Mouse (Mus musculus) CD4-positive, CD25-positive, alpha-beta regulatory T cell, adult 4 months (primary cell): ENCODE measurements around the gene Pip4k2b. TPM values are rescaled to one million over a fixed set of nuclear protein-coding genes. Genes with fewer than 3 reads are reported as not detected.

Experiments
- ATAC-seq: one replicate; pipeline ENCODE4 v1.8.0; 2017
- polyA plus RNA-seq, 2 experiments: library from polyadenylated mRNA; unstranded; fragments of 100-300 nt; shearing (Covaris generic); gene quantifications; one replicate each; pipeline ENCODE4 v1.2.1; 2017

Pip4k2b gene
- polyA plus RNA-seq, 2 experiments from 2014 or later, result 1.4 to 2.2 TPM

DNA sequence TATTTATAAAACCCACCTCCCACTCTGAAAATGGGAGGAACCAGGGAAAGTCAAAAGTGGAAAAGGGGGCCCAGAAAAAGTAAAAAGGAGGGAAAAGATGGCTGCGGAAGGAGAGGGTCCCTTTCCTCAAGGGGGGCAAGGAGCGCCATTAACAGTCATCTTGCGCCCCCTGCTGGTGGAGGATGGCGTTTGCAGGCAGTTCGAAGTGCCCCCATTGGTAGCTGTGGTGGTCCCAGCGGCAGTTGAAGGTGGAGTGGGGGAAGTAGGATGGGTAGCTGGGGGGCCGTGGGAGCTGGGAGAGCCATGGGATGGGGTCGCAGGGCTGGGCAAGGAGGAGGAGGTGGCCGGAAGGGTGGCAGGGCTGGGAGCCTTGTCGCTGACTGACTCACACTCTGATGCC lies 54.6 kb downstream of the Pip4k2b start:
- no peak for ATAC-seq

DNA sequence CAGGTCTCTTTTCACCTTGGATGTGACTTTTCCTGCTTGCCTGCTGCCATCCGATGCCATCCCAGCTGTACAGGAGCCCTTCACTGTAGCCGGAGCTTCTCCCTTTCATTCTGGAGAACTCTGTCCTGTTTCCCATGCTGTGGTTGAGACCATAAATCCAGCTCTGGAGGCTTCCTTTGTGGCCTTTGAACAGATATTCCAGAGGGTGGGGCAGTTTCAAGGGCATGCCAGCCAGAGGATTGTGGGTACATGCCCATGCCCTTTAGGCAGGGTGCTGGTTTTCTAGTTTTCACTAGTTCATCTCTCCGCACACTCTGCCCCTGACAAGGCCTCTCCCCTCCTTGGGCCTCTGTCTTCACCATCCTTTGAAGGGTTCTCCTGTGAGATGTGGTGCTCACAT lies 57.4 kb downstream of the Pip4k2b start:
- ATAC-seq, result no peak

DNA sequence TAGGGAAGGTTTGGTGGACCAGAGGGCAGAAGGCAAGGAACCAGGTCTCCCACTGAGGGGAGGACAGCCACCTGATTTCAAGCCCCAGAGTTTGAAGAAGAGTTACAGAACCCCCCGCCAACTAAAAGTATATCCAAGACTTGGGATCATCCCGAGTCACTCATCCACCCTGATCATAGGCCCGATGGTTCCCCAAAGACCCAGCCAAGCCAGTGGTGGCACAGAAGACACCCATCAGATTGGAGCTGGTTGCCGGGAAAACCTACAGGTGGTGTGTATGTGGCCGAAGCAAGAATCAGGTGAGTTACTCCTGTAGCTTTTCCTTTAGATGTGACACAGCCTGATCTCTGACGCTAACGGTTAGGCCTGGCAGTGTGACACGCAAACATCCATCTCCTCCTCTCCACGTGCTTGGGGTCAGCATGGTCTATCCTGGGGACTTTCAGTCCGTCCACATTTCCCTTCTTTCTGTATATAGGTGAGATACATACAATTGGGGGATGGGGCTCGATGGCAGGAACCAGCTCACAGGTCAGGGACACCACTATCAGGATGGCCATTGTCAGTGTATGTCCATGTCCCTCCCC lies 58.1 kb downstream of the Pip4k2b start:
- no peak for ATAC-seq

DNA sequence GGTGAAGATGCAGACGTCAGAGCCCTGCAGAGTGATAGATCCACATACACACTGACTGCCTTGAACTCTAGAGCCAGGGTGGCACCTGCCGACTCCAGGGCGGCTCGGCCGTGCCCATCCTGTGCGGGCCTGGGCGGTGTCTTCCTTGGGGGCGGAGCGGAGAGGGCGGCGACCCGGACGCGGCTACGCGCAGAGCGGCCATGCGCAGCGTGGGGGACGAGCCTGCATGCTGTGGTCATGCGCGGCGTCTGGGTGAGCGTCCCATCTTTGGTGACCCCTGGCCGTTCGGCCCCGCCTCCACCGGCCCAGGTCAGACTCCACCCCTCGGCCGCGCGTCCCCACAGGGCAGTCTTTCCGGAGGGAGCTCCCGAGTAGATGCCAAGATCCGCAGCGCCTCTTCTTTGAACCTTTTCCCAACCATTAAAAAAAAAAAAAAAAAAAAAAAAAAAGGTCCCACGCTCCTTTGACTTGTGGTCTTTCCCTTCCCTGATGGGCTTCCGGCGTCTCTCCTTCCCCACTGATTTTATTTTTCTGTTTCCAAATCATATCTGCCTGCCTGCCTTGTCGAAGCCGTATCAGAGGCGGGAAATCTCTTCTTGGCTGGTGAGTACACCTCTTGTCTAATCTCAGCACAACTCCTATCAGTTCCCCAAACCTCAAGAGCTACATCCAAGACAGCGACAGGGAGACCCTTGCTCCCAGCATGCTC lies 58.7 kb downstream of the Pip4k2b start, which contains the start of gene Cisd3:
TSS of gene Cisd3 (plus strand) at position 214 of the 709 bp plus-strand sequence.
- ATAC-seq, result peak; percentile 62

DNA sequence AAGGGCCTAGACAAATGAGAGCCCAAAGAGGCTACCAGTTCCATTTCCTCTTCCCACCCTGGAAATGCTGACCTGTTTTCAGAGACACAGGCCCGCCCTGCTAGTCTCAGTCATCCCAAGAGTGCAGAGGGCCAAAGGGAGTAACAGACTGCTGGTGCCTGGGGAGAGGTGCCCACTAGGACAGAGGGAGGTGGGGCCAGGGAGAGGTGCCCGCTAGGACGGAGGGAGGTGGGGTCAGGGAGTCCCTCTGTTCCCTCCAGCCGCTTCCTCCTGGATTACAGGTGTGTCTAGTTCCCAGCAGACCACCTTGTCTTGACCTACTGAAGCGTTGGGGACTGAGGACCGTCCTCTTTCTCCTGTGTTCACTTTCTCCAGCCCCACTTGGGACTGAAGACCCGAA lies 59.7 kb downstream of the Pip4k2b start:
- no peak for ATAC-seq

DNA sequence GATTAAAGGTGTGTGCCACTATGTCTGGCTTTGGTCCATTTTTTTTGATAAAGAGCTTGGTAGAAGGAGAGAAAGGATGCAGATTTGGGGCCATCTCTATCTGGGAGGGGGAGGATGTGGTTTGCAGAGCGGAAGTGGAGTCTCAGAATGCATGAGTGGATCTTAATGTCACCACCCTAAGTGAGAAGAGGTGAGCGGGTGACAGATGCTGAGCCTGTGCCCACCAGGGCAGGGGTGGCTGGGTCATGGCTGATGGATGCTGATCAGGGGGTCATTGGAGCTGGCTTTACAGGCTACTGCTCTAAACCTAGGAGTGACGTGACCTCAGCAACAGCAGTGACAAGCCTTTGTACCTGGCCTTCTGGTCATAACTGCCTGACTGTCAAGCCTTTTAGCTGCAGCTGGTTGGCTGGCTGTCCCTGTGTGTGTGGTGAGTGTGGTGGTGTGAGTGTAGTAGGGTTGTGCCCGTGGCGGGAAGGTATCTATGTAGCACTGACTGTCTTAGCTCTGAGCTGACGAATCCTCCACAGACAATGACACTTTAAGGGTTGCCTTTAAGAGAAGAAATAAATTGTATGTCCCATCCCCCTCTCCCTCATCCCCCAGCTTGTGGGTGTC lies 60.3 kb downstream of the Pip4k2b start:
- ATAC-seq, result peak; percentile 85

DNA sequence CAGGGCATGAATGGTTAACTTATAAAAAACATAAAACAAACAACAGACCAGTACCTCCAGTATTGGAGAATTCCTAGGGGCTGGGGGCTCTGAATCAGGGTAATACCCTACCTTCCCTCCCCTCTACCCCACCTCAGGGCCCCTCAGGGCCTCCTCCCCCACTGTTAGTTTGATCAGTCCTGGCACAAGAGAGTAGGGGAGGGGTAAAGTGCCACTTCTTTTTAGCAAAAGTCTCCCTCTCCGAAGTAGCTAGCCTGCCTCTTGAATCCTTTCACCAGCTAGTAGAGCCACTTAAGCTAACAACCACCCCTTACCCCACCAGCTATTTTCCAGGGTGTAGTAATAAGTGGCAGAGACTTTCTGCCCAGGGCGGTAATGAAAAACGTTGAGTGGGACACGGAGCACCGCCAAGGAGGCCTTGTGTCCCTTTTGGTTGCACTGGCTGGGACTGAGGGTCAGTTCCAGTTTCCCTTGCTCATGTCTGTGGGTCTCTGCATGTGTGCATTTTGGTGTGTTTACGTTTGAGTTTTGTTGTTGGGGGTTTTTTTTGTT lies 61.9 kb downstream of the Pip4k2b start:
- no peak for ATAC-seq

DNA sequence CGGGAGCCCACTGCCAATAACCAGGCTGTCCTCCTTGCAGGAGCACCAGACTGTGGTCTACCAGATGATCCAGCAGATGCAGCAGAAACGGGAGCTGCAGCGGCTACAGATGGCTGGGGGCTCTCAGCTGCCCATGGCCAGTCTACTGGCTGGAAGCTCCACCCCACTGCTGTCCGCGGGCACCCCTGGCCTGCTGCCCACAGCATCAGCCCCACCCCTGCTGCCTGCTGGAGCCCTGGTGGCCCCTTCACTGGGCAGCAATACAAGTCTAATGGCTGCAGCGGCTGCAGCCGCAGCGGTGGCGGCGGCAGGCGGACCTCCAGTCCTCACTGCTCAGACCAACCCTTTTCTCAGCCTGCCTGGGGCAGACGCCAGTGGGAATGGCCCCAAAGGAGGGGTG lies 64.1 kb downstream of the Pip4k2b start:
- no peak for ATAC-seq

DNA sequence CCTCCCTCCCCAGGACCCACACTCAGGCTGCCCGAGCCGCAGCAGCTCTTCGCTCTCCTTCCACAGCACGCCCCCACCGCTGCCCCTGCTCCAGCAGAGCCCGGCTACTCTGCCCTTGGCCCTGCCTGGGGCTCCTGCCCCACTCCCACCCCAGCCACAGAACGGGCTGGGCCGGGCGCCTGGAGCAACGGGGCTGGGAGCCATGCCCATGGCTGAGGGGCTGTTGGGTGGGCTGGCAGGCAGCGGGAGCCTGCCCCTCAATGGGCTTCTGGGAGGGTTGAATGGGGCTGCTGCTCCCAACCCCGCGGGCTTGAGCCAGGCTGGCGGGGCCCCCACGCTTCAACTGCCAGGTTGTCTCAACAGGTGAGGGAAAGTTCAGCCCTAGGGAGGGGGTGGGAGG lies 66.2 kb downstream of the Pip4k2b start:
- ATAC-seq, result no peak

DNA sequence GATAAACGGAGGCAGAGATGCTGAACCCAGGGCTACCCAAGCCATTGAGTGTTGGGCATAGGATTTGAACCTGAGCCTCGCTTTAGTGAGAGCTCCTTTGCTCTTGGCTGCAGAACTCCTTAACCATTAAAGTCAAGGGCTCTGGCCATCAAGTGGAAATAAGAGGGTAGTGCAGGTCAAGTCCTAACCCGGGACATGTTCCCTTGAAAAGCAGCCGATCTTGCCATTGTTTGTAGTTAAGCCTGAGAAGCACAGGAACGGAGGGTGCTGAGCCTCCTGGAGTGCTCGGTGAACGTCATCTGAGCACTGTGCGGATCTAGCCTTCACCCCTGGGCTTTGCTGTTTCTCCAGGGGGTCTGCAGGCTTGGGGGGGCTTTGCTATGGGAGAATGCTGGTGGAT lies 66.7 kb downstream of the Pip4k2b start:
- ATAC-seq, result no peak

DNA sequence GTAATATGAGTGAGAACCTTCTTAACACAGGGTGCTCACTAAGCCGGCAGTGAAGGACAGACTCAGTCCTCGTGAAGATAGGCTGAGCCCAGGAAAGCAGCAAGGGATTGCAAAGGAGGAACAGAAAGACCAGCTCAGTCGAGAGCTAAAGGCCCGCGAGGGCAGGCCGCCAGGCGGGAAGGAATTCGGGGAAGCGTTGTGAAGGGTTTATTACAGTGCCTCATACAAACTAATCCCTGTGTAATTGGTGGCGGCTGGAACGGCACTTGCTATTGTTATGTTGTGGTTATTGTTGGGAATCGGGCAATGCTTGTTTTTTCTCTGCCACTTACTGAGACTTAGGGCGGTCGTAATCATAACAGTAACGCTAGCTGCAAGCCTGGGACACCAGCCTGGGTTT lies 67.1 kb downstream of the Pip4k2b start:
- no peak for ATAC-seq

DNA sequence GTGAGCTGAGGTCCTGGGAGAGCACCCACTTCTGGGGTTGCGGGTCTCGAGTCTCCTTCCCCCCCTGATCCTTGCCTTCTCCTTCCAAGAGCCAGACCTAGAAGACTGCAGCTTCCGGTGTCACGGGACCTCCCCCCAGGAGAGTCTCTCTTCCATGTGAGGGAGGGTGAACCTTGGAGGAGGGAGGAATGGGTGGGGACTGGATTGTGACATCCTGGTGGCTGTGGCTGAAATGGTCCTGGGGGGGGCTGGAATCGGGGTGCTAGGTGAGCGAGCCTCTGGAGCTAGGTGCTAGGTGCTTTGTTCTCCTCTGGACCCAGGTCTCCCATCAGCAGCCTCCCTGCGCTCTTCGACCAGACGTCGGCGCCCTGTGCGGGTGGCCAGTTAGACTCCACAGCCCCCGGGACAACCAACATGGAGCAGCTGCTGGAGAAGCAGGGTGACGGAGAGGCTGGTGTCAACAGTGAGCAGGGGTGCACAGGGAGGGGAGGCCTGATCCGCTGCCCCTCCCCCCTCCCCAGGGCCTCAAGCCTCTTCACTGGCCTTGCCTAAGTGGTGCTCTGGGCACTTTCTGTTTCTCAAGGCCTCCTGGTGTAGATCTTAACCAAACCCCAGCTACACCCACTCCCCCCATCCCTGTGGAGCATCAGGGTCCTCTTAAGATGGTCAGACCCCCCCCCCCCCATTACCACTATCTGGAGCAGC lies 68.3 kb downstream of the Pip4k2b start:
- no peak for ATAC-seq

DNA sequence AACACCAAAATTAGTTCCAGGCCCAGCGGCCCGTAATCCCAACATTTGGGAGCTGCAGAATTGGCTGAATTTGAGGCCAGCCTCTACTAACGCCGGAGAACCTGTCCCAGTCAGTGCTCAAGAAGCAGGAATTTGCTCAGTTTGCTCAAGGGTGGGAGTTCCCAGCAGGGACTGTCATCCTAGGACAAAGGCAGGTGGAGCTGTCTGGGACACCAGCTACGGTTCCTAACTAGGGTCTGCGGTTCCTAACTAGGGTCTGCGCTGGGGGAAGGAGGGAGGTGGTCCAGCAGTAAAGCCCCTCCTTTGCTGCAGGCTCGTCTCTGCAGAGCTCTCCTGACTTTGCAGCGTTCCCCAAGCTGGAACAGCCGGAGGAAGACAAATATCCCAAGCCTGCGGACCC lies 71.4 kb downstream of the Pip4k2b start:
- no peak for ATAC-seq

DNA sequence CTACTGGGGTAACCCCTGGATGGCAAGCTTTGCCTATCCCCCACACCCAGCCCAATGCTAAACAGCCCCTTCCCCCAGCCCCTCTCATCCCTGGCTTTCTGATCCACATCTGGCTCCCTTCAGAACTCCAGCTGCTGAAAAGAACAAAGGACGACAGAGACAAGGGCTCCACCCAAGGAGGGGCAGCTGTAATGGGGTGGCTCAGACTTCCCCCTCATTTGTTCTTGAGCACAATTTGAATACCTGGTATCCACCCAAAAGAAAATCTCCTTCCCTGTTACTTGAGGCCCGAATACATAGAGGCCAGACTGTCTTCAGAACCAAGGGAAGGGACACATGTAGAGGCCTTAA lies 73.4 kb downstream of the Pip4k2b start:
- no peak for ATAC-seq

DNA sequence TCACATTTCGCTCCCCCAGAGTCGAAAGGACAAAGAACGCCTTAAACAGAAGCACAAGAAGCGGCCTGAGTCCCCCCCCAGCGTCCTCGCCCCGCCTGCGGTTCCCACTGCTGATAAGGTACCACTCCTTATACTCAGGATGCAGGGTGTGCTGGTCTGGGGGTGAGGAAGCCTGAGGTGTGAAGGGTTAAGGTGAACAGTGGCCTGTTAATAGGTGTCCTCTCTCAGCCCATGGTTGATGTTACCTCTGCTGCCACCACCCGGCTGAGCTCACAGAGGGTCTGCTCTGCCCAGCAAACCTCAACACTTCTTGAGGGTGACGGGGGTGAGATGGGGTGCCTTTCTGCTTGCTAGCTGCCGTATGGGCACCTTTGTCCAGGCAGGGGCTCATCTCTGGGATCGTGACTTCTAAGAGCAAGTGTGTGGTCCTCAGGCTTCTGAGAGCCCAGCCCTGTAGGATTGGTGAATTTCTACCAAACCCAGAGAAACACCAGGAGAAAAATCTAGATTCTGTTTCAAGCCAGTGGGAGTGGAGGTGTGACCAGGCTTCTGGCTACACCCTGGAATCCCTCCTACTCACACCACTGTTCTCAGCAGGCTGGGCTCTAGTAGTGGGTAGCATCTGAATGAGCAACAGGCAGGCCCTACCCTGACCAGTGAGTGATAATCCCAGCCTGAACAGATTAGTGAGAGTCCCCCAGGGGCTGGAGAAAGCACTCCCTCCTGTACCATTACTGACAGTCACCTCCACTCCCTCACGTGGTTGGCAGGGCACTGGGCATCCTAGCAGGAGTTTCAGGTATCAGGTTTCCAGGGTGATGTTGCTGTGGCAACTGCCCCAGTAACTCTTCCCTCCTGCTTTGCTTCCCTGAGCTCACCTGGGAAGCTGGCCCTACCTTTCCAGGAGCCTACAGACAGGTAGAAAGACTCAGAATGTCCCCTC lies 74.0 kb downstream of the Pip4k2b start:
- ATAC-seq, result no peak

DNA sequence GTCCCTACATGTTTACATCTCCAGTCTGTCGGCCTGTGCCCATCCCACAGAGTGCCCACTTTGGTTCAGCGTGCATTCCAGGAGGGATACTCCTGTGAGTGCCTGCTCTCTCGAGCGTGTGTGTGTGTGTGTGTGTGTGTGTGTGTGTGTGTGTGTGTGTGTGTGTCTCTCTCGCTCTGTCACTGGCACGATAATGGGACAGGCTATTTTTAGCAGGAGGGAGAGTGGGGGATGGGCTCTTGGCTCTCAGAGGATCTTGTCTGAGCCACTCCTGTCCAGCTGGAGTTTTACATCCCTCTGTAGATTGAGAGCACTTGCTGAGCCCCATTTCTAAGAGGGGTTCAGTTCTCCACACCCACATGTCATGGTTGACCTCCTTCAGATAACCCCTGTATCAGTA lies 74.7 kb downstream of the Pip4k2b start:
- no peak for ATAC-seq

DNA sequence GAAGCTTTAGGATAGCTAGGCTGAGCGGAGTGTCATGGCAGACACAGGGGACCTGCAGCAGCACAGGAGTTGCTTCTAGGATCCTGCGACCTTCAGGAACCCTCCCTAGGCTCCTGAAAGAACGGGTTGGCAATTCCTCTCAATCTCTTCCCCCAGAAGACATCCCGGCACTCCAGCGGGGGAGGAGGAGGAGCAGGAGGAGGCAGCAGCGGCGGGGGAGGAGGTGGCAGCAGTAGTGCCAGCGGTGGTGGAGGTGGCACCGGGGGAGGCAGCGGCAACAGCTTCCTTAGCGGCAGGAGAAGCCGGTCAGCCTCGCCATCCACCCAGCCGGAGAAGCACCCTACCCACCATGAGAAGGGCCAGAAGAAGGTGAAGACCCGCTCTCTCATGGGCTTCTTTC lies 75.2 kb downstream of the Pip4k2b start:
- ATAC-seq, result no peak

DNA sequence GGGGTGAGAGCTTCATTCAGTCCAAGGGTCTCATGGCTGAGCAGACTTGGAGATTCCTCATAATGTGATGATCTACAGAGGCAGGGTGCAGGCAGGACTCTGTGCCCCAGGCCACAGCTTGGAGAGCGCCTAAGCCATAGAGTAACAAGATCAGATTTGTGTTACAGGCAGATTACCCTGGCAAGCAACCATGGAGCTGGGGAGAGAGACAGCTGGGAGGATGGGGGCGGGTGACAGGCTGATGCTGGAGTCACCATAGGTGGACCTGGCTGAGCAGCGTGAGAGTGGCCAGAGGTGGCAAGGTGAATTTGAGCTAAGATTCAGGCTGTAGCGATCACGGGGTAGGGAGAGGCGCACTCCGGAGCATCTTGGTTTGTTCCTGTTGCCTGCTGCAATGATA lies 76.3 kb downstream of the Pip4k2b start:
- ATAC-seq, result no peak

DNA sequence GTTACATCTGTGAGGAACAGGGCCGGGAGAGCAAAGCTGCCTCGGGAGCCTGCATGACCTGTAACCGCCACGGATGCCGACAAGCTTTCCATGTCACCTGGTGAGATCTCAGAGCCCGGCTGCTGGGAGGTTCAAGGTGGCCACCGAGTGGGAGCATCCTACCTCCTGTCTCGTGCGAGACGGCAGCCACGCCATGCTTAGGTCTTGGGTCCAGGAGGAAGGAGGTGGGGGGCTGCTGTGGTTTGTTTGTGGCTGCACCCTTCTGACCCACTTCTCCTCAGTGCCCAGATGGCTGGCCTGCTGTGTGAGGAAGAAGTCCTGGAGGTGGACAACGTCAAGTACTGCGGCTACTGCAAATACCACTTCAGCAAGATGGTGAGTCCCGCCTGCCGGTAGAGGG lies 77.7 kb downstream of the Pip4k2b start:
- ATAC-seq, result no peak

DNA sequence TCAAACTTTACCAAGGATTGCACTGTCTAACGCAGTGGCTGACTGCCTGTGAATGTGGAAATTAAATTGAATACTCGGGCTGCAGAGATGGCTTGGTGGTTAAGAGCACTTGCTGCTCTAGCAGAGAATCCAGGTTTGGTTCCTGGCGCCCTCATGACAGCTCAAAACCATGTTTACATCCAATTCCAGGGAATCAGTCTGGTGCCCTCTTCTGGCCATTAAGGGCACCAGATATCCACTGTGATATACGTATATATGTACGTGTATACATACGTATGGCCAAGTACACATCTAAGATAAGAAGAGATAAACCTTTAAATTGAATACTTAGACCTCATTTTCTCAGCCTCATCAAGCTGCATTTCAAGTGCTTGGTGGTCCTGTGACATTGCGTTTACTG lies 78.3 kb downstream of the Pip4k2b start:
- ATAC-seq, result no peak

DNA sequence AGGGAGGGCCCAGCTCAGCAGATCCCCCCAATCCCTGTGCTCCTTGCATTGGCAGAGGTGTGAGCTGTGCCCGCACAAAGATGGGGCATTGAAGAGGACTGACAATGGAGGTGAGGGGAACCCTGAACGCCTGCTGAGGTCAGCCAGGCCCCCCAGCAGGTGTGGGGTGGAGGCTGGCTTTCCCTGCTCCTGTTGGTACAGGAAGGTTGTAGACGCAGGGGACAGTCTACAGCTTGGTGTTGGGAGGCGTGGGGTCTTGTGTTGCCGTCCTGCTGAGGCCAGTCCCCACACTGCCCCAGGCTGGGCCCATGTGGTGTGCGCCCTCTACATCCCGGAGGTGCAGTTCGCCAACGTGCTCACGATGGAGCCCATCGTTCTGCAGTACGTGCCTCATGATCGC lies 79.1 kb downstream of the Pip4k2b start:
- no peak for ATAC-seq
